Mouse (Mus musculus): ENCODE measurements at regions not wholly inside any gene's neighbourhood (a gene's known extent, or its start where the extent isn't known, plus 50 kb on each side); places are given as distances from the start of the nearest gene placed in this dataset.

DNA sequence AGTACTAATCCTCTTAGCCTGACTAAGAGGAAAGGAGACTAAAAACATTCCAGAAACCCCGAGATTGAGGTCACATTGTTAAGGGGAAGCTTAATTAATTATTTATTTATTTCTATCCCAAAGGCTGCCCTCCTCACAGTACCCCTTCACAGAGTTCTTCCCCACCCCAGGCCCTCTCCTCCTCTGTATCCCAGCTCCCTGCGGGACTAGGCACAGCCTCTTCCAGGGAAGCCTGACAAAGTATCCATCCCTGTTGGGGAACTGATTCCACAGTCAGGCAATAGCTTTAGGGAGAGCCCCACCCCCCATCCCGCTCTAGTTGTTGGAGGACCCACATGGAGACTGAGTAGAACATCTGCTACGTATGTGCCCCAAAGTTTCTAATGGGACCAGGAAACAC, 254.6 kb downstream of the Atp23 start:
- no peak for TF ChIP-seq CTCF (IDR thresholded peaks at IDR 0.05; ENCODE audit: extremely low read depth, insufficient read depth, low read length)
- TF ChIP-seq POLR2A (IDR thresholded peaks at IDR 0.05; ENCODE audit: extremely low read depth, insufficient read depth, low read length) = no peak
